Mouse (Mus musculus) liver, postnatal 0 days (tissue): ENCODE measurements around the gene Kif26b.

Source experiments
- CTCF ChIP-seq: sonication (generic); IDR thresholded peaks from 2 replicates; pipeline ENCODE4 v1.5.1; 2016; ENCODE audit warnings: antibody characterized with exemption, low read depth
- EP300 ChIP-seq: IDR thresholded peaks from 2 replicates; pipeline ENCODE4 v1.6.1; 2016; ENCODE audit warnings: antibody characterized with exemption, low read depth, mild to moderate bottlenecking

- TF ChIP-seq CTCF (no peak), EP300 (no peak)
Observed at GRCm38 (mm10) chr1:178496186-178496585, 32.7 kb upstream of the Kif26b start.
